Mouse (Mus musculus): Measurements from ENCODE around the gene Lrrc4b.

DNA sequence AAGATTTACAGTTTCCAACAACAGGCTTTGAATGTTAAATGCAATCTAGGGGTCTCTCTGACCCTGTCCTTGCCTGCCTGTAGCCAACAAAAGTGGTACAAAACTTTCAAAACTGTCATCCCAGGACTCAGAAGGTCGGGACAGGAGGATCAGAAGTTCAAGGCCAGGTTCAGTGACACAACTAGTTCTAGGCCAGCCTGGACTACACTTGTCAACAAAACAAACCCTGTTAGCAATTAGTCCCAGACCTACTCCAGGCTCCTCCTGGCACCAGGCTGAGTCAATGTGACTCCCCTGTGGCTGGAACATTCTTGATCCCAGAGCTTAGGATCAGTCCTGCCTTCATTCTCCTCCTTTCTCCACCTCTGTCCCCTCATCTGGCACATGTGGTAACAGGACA, 70.1 kb downstream of the Lrrc4b start:
- TF ChIP-seq POLR2A (IDR thresholded peaks at IDR 0.05; ENCODE audit: insufficient read depth, low read depth, low read length) (no peak), CTCF (IDR thresholded peaks at IDR 0.05; ENCODE audit: insufficient read depth, low read depth, low read length) (no peak)

Data from olfactory bulb, adult 2 months (tissue).